Mouse (Mus musculus) adipocyte (in vitro differentiated cells): ENCODE measurements around the gene Gas1.
A peak's percentile ranks its signal among the peaks of the same experiment; 100 is the strongest.

Source experiments
- DNase-seq: peaks from one replicate; pipeline ENCODE4 v3.0.0-alpha.2; 2016; ENCODE audit warnings: low spot score

Gas1 gene

GRCm38 (mm10) chr13:60173186-60173585 is 4.0 kb downstream of the Gas1 start:
- peak; percentile 39 for DNase-seq

GRCm38 (mm10) chr13:60172366-60173017 is 4.7 kb downstream of the Gas1 start:
- peak; percentile 47 for DNase-seq

- DNase-seq = no peak
These were observed 5.4 kb downstream of the Gas1 start for GRCm38 (mm10) chr13:60171781-60172180.

- no peak for DNase-seq
These were observed 6.1 kb downstream of the Gas1 start for GRCm38 (mm10) chr13:60170898-60171715.

GRCm38 (mm10) chr13:60169026-60169425 is 8.1 kb downstream of the Gas1 start:
- DNase-seq = no peak

GRCm38 (mm10) chr13:60156294-60157126 is 20.7 kb downstream of the Gas1 start:
- no peak for DNase-seq

GRCm38 (mm10) chr13:60154170-60154569 is 23.0 kb downstream of the Gas1 start:
- no peak for DNase-seq

GRCm38 (mm10) chr13:60148235-60148634 is 28.9 kb downstream of the Gas1 start:
- no peak for DNase-seq

GRCm38 (mm10) chr13:60147857-60148181 is 29.3 kb downstream of the Gas1 start:
- DNase-seq = no peak

- DNase-seq = no peak
These were observed 29.9 kb downstream of the Gas1 start for GRCm38 (mm10) chr13:60146994-60147856.

- DNase-seq = no peak
These were observed 30.9 kb downstream of the Gas1 start for GRCm38 (mm10) chr13:60146231-60146630.

GRCm38 (mm10) chr13:60136962-60137361 is 40.2 kb downstream of the Gas1 start:
- DNase-seq = no peak

- no peak for DNase-seq
These were observed 42.7 kb downstream of the Gas1 start for GRCm38 (mm10) chr13:60134439-60134799.

GRCm38 (mm10) chr13:60133716-60134438 is 43.3 kb downstream of the Gas1 start:
- no peak for DNase-seq

- DNase-seq = no peak
These were observed 45.4 kb downstream of the Gas1 start for GRCm38 (mm10) chr13:60131771-60132170.

GRCm38 (mm10) chr13:60129541-60129940 is 47.6 kb downstream of the Gas1 start:
- no peak for DNase-seq

- no peak for DNase-seq
These were observed 50.8 kb downstream of the Gas1 start for GRCm38 (mm10) chr13:60126338-60126737.

GRCm38 (mm10) chr13:60125501-60126305 is 51.5 kb downstream of the Gas1 start:
- DNase-seq = no peak

- DNase-seq = peak; percentile 22
These were observed 52.1 kb downstream of the Gas1 start for GRCm38 (mm10) chr13:60125020-60125419.

- peak; percentile 55 for DNase-seq
These were observed 52.7 kb downstream of the Gas1 start for GRCm38 (mm10) chr13:60124456-60124855.
